Comparison of ENCODE assay signal across 11 mouse cellular contexts in the genomic region with DNA sequence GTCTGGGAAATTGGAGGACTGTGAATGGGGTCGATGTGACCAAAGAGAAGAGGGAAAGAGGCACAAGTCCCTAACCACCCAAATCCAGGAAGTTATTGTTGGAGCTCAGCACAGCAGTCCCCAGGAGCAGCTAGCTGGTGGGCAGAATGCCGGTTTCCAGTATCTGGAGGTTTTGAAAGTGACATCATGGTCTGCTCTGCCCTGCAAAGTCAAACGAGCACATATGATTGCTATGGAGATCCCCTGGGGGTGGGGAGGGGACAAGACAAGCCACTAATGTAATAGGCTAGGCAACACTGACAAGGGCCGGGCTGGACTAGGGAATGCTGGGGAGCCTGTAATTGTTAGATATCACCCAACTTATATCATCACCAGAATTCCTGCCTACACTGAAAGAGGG. TPM values are rescaled to one million over a fixed set of nuclear protein-coding genes. Genes with fewer than 3 reads are reported as not detected.
DNase-seq lines count a peak whose midpoint lies in the region; ATAC-seq and TF ChIP-seq lines count a peak whose summit lies in the region.
"Had no signal": no experiment of that assay in that cellular context is flagged by ENCODE, and none has a peak within 500 bp of the region (broad histone marks: within the 10 kb centered on the region; RNA-seq: fewer than 3 reads in every experiment).

No protein-coding gene starts in this region.

- no peak for TF ChIP-seq POLR2A in cerebellum, adult 2 months (IDR thresholded peaks at IDR 0.05; ENCODE audit: borderline replicate concordance, insufficient read depth, low read length)

- 0 out of 2 replicates have a peak, but pooled peaks have one; percentile 47 for ATAC-seq in hindbrain, embryonic 11.5 days (ENCODE audit: low FRiP score)

- intact Hi-C loops in gastrocnemius, adult 2 months (cut with DNase I) = no loop called here

- WGBS in cerebellum, adult 2 months = 8% methylated on average over 4 of the region's 4 CpGs
- 37% methylated on average over 4 of the region's 4 CpGs for WGBS in hindbrain, embryonic 11.5 days

- no peak overlapping the region for H3K4me2 ChIP-seq in hindbrain, embryonic 11.5 days (replicated peaks; ENCODE audit: low read depth, low read length)

- no peak overlapping the region for H3K27ac ChIP-seq in cerebellum, adult 2 months (ENCODE audit: insufficient read depth, low read length)
- no peak overlapping the region for H3K27ac ChIP-seq in gastrocnemius, adult 2 months
- H3K27ac ChIP-seq in hindbrain, embryonic 11.5 days (ENCODE audit: low read depth, low read length) = 0 out of 2 replicates have a peak overlapping the region, but pooled peaks have one; percentile 4
- H3K27ac ChIP-seq: heart, adult 2 months; left cerebral cortex, adult 2 months had no signal

- DNase-seq in cerebellum, postnatal 10 days = peak; percentile 34 to 44
- no peak for DNase-seq in cerebellum, adult 2 months
- peak; percentile 5 for DNase-seq in 3T3-L1 (ENCODE audit: low read depth, low spot score)
- peak; percentile 41 for DNase-seq in gastrocnemius, adult 2 months
- peak; percentile 19 for DNase-seq in hindbrain, embryonic 11.5 days (ENCODE audit: low spot score)
- no peak for DNase-seq in spleen, postnatal 10 days (ENCODE audit: low spot score in 2 of 2)
- DNase-seq in layer of hippocampus, postnatal 25 days (ENCODE audit: extremely low spot score in 1 of 2, low spot score in 1 of 2) = no peak
- DNase-seq in urinary bladder, postnatal 4 days (ENCODE audit: low spot score in 2 of 2) = no peak
- DNase-seq: cerebellum, adult 9-11 months had no signal

- H3K9ac ChIP-seq in hindbrain, embryonic 11.5 days (ENCODE audit: low read depth, low read length) = no peak overlapping the region

- no peak for TF ChIP-seq CTCF in cerebellum, adult 2 months (IDR thresholded peaks at IDR 0.05; ENCODE audit: borderline replicate concordance, insufficient read depth, low read depth, low read length)
- TF ChIP-seq CTCF in gastrocnemius, adult 2 months (IDR thresholded peaks at IDR 0.05) = no peak

- H3K4me3 ChIP-seq in cerebellum, adult 2 months (replicated peaks; ENCODE audit: insufficient read depth, low read depth, low read length) = no peak overlapping the region
- H3K4me3 ChIP-seq in gastrocnemius, adult 2 months = no peak overlapping the region
- no peak overlapping the region for H3K4me3 ChIP-seq in hindbrain, embryonic 11.5 days (ENCODE audit: low read depth, low read length)
- H3K4me3 ChIP-seq: heart, adult 2 months; left cerebral cortex, adult 2 months had no signal

- H3K9me3 ChIP-seq in hindbrain, embryonic 11.5 days (ENCODE audit: control insufficient read depth, low read length) = no peaks in the 10 kb centered on the region

- H3K36me3 ChIP-seq in hindbrain, embryonic 11.5 days (ENCODE audit: control insufficient read depth, insufficient read depth, low read length) = no peaks in the 10 kb centered on the region

- H3K4me1 ChIP-seq in cerebellum, adult 2 months (ENCODE audit: control insufficient read depth, insufficient read depth, low read length) = peaks cover 5% of the 10 kb centered on the region; the same call in 1 of the 2 replicates
- no peaks in the 10 kb centered on the region for H3K4me1 ChIP-seq in hindbrain, embryonic 11.5 days (replicated peaks; ENCODE audit: control insufficient read depth, insufficient read depth, low read length)

- no peaks in the 10 kb centered on the region; the same call in 1 of the 2 replicates for H3K27me3 ChIP-seq in cerebellum, adult 2 months (ENCODE audit: control insufficient read depth, insufficient read depth, low read length)
- H3K27me3 ChIP-seq in hindbrain, embryonic 11.5 days (ENCODE audit: control insufficient read depth, insufficient read depth, low read length) = no peaks in the 10 kb centered on the region

RNA-seq across cellular contexts. Expression of gene Otoa, which starts 4.0 kb away (rescaled TPM):
- 0.51 and 0.90 TPM in 2 replicates for polyA plus RNA-seq in cerebellum, adult 2 months (2012; rRNA removed)
- total RNA-seq in gastrocnemius, adult 2 months (2021) = under 1 TPM; 0.31 to 0.61 TPM
- 0.08 and 0.29 TPM in 2 replicates for polyA plus RNA-seq in hindbrain, embryonic 11.5 days (2014; fragmentation: Nextera tagmentation; extraction: Ambion mirVana)
- total RNA-seq in layer of hippocampus, postnatal 25 days (2021) = 1 to 10 TPM in 1 of 2 experiments, under 1 TPM in 1; 0.47 to 2.4 TPM

RNA-seq across cellular contexts. Expression of gene Igsf6, which starts 11.1 kb away (rescaled TPM):
- polyA plus RNA-seq in cerebellum, adult 2 months (2012; rRNA removed) = 0.14 and 0.28 TPM in 2 replicates
- under 1 TPM; 0.31 to 0.38 TPM for total RNA-seq in gastrocnemius, adult 2 months (2021)
- 1.2 and 1.7 TPM in 2 replicates for polyA plus RNA-seq in hindbrain, embryonic 11.5 days (2014; fragmentation: Nextera tagmentation; extraction: Ambion mirVana)
- under 1 TPM; 0.27 to 0.33 TPM for total RNA-seq in layer of hippocampus, postnatal 25 days (2021)

RNA-seq across cellular contexts. Expression of gene Mettl9, which starts 51.3 kb away (rescaled TPM):
- polyA plus RNA-seq in cerebellum, adult 2 months (2012; rRNA removed) = 46.6 and 47.0 TPM in 2 replicates
- 10 to 100 TPM; 20.3 to 23.5 TPM for total RNA-seq in gastrocnemius, adult 2 months (2021)
- 266 and 279 TPM in 2 replicates for polyA plus RNA-seq in hindbrain, embryonic 11.5 days (2014; fragmentation: Nextera tagmentation; extraction: Ambion mirVana)
- total RNA-seq in layer of hippocampus, postnatal 25 days (2021) = 10 to 100 TPM; 77.1 to 81.2 TPM

Comparison
In these comparisons a context has a peak if more than half of its experiments do, and no peak if none do; other contexts are left out.
1. DNase-seq: peak in cerebellum, postnatal 10 days (2 of 2), 3T3-L1 (single experiment), gastrocnemius, adult 2 months (single experiment) and hindbrain, embryonic 11.5 days (single experiment); none in cerebellum, adult 2 months (0 of 2), spleen, postnatal 10 days (0 of 2), layer of hippocampus, postnatal 25 days (0 of 2) and urinary bladder, postnatal 4 days (0 of 2).